Mouse (Mus musculus): ENCODE measurements around the gene Lrrc59. TPM values are rescaled to one million over a fixed set of nuclear protein-coding genes. Genes with fewer than 3 reads are reported as not detected.
A peak's percentile ranks its signal among the peaks of the same experiment; 100 is the strongest.

The Lrrc59 gene
- polyA plus RNA-seq, 1 experiment = 85.5 TPM

- no peak overlapping the region for H3K4me3 ChIP-seq (replicated peaks)
- H3K36me3 ChIP-seq (replicated peaks; ENCODE audit: low read length) = peaks cover 94% of the 10 kb centered on the region
- no peaks in the 10 kb centered on the region for H3K9me3 ChIP-seq
- no peak for TF ChIP-seq GATA1 (IDR thresholded peaks at IDR 0.05; ENCODE audit: borderline replicate concordance, low read length)
- no peak for TF ChIP-seq FLI1 (IDR thresholded peaks at IDR 0.05; ENCODE audit: low read length)
- no peaks in the 10 kb centered on the region for H3K27me3 ChIP-seq (replicated peaks)
- H3K4me1 ChIP-seq = peaks cover 11% of the 10 kb centered on the region; the same call in 1 of the 2 replicates
Observed at GRCm38 (mm10) chr11:94661344-94661743, 31.8 kb downstream of the Lrrc59 start.

GRCm38 (mm10) chr11:94665281-94665680 is 35.7 kb downstream of the Lrrc59 start:
- peaks cover 10% of the 10 kb centered on the region; the same call in 1 of the 2 replicates for H3K4me1 ChIP-seq
- TF ChIP-seq FLI1 (IDR thresholded peaks at IDR 0.05; ENCODE audit: low read length) (no peak), GATA1 (IDR thresholded peaks at IDR 0.05; ENCODE audit: borderline replicate concordance, low read length) (no peak)
- H3K4me3 ChIP-seq (replicated peaks) = no peak overlapping the region
- H3K27me3 ChIP-seq (replicated peaks) = no peaks in the 10 kb centered on the region
- peaks cover 96% of the 10 kb centered on the region for H3K36me3 ChIP-seq (replicated peaks; ENCODE audit: low read length)
- H3K9me3 ChIP-seq = no peaks in the 10 kb centered on the region

GRCm38 (mm10) chr11:94674984-94675383 is 45.4 kb downstream of the Lrrc59 start:
- H3K36me3 ChIP-seq (replicated peaks; ENCODE audit: low read length) = peaks cover 20% of the 10 kb centered on the region
- H3K4me1 ChIP-seq = peaks cover 57% of the 10 kb centered on the region
- H3K27me3 ChIP-seq (replicated peaks) = peaks cover 17% of the 10 kb centered on the region
- H3K9me3 ChIP-seq = no peaks in the 10 kb centered on the region
- TF ChIP-seq FLI1 (IDR thresholded peaks at IDR 0.05; ENCODE audit: low read length) (no peak), GATA1 (IDR thresholded peaks at IDR 0.05; ENCODE audit: borderline replicate concordance, low read length) (no peak)
- peak overlapping the region; percentile 64 for H3K4me3 ChIP-seq (replicated peaks)

DNA sequence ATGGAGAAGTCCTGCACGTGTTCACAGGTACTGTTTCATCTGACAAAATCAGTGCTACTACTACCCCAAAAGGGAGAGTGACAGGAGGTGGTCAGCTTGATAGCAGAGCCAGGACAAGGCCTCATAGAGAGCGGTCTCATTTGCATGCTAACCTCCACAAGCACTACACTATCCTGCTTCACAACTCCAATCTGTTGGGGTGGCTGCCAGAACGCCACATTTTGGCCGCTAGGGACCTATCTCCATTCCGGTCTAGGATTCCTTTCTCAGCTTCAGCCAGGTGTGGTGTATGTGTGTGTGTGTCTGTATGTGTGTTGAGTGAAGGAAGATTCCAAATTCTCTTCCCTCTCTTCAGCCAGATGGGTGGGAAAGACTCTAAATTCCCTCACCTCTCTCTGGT is 45.9 kb downstream of the Lrrc59 start:
- TF ChIP-seq GATA1 (IDR thresholded peaks at IDR 0.05; ENCODE audit: borderline replicate concordance, low read length) = no peak
- no peak for TF ChIP-seq FLI1 (IDR thresholded peaks at IDR 0.05; ENCODE audit: low read length)
- Histone ChIP-seq H3K36me3 (replicated peaks; ENCODE audit: low read length) (peaks cover 15% of the 10 kb centered on the region), H3K4me1 (peaks cover 57% of the 10 kb centered on the region), H3K9me3 (no peaks in the 10 kb centered on the region), H3K27me3 (replicated peaks) (peaks cover 17% of the 10 kb centered on the region), H3K4me3 (replicated peaks) (peak overlapping the region; percentile 100)

DNA sequence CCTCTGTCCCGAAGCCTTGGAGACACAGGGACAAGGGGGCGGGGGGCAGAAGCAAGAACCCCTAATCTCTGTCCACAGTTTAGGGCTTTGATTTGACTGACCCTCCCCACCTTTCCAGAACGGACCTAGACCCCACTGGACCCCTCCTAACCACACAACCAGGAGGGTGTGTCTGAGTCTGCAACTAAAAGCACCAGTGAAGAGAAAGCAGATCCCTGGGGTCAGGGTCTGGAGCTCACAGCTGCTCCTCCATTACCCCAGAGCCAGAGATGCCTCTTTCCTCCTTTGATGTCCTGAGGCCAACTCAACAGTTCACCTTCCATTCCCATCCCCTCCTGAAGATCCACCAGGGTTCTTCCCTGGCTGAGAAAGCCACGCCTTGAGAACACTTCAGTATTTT is 46.7 kb downstream of the Lrrc59 start:
- peaks cover 10% of the 10 kb centered on the region for H3K36me3 ChIP-seq (replicated peaks; ENCODE audit: low read length)
- H3K4me3 ChIP-seq (replicated peaks) = peak overlapping the region; percentile 100
- H3K4me1 ChIP-seq = peaks cover 60% of the 10 kb centered on the region
- TF ChIP-seq FLI1 (IDR thresholded peaks at IDR 0.05; ENCODE audit: low read length) (no peak), GATA1 (IDR thresholded peaks at IDR 0.05; ENCODE audit: borderline replicate concordance, low read length) (no peak)
- H3K27me3 ChIP-seq (replicated peaks) = peaks cover 17% of the 10 kb centered on the region
- H3K9me3 ChIP-seq = no peaks in the 10 kb centered on the region

DNA sequence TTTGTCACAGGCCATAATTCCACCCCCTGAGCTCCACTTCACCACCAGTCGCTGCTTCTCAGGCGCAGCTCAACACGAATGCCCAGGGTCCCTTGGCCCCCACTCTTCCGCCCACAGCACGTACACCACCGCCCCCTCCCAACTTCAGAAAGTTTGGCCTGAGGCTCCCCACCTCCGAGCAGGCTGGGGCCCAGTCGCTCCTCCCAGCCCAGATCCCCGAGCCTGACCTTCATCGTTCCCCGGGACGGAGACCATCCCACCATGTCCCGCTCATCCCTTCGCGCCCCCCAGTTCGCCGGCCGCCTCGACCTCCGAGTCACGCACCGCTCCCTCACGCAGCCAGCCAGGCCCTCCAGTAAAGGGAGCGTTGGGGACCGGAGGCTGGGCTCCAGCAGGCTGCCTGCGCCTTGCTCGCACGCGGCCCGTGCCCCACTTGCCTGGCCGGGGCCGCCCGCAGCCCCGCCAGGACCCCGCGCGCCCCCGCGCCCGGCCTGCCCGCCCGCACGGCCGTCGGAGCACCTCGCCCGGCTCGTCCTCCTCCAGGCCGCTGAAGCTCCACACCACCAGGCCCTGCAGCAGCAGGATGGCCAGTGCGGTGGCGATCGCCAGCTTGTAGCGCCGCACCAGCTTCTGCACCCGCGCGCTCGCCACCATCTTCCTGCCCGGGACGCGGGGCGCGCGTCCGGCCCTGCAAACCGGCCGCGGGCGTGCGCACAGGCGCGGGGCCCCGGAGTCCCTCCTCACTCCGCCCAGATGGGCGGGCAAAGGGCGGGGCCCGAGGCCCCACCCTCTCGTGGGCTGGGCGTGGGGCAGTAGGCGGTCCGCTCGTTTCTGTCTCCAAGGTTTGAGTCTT is 47.4 kb downstream of the Lrrc59 start, which contains the start of gene Xylt2:
Xylt2 (minus strand) TSS at position 762 of the 853 bp plus-strand sequence.
- peak within 1 kb of the TSS; percentile 100 for H3K4me3 ChIP-seq (replicated peaks)
- peaks cover 62% of the 10 kb centered on the region for H3K4me1 ChIP-seq
- H3K27me3 ChIP-seq (replicated peaks) = peaks cover 12% of the 10 kb centered on the region
- H3K9me3 ChIP-seq = no peaks in the 10 kb centered on the region
- TF ChIP-seq GATA1 (IDR thresholded peaks at IDR 0.05; ENCODE audit: borderline replicate concordance, low read length) = no peak
- no peak for TF ChIP-seq FLI1 (IDR thresholded peaks at IDR 0.05; ENCODE audit: low read length)
- peaks cover 10% of the 10 kb centered on the region for H3K36me3 ChIP-seq (replicated peaks; ENCODE audit: low read length)

DNA sequence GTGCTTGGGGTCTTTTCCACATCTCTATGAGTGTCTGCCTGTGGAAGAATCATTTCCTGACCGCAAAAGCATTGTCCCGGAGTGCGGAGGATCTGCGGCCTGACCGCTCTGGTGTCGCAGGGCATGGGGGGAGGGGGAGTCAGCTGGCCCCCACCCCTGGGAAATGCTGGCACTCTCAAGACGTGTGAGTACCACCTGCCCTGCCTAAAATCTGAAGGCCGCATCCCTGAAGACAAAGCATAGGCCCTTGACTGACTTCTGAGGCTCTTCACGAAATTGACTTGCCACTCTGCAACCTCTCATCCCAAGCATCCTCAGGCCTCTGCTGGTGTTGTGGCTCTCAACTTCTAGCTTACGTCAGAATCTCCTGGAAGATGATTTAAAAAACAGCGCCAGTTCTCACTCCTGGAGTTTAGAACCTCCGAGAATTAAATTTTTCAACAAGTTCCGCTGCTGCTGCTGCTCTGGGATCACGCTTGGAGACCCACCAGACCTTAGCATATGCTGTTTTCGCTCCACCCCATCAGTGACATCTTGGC is 48.1 kb downstream of the Lrrc59 start:
- no peak for TF ChIP-seq GATA1 (IDR thresholded peaks at IDR 0.05; ENCODE audit: borderline replicate concordance, low read length)
- no peak for TF ChIP-seq FLI1 (IDR thresholded peaks at IDR 0.05; ENCODE audit: low read length)
- Histone ChIP-seq H3K4me1 (peaks cover 63% of the 10 kb centered on the region), H3K9me3 (no peaks in the 10 kb centered on the region)

DNA sequence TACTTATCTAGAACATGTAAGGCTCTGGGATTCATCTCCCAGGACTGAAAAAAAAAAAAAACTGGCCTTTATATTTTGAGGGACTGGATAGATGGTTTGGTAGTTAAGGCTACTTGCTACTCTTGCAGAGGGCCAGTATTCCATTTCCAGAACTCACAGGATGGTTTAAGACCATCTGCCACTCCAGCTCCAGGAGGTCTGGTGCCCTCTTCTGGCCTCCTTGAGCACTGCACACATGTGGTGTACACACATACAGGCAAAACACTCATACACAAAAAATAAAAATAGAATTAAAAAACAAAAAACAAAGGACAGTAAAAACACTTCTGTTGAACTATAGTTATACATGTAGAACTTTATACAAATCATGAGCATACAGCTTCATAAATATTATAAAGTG is 51.1 kb downstream of the Lrrc59 start:
- H3K36me3 ChIP-seq (replicated peaks; ENCODE audit: low read length) = no peaks in the 10 kb centered on the region
- no peak overlapping the region for H3K4me3 ChIP-seq (replicated peaks)
- peaks cover 8% of the 10 kb centered on the region for H3K27me3 ChIP-seq (replicated peaks)
- H3K9me3 ChIP-seq = no peaks in the 10 kb centered on the region
- TF ChIP-seq GATA1 (IDR thresholded peaks at IDR 0.05; ENCODE audit: borderline replicate concordance, low read length) (no peak), FLI1 (IDR thresholded peaks at IDR 0.05; ENCODE audit: low read length) (no peak)
- H3K4me1 ChIP-seq = peaks cover 62% of the 10 kb centered on the region

More for the DNA sequence above, 48.1 kb downstream of the Lrrc59 start:
- peak overlapping the region; percentile 100 for H3K4me3 ChIP-seq (replicated peaks)
- peaks cover 10% of the 10 kb centered on the region for H3K36me3 ChIP-seq (replicated peaks; ENCODE audit: low read length)
- H3K27me3 ChIP-seq (replicated peaks) = peaks cover 10% of the 10 kb centered on the region

DNA sequence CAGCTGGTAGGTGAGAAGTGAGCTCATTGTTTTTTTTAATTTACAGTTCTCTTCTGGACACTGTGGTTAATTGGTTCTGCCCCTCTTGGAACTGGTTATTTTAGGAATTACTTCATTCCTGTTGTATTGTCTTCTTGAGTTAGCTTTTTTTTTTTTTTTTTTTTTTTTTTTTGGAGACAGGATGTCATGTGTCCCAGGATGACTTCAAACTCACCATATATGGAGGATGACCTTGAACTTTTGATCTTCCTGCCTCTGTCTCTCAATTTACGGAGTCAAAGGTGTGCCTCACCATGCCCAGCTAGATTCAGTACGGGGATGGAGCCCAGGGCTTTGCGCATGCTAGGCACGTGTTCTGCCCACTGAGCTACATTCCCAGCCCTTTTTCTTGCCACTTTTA is 52.1 kb downstream of the Lrrc59 start:
- peaks cover 2% of the 10 kb centered on the region for H3K27me3 ChIP-seq (replicated peaks)
- H3K9me3 ChIP-seq = peaks cover 6% of the 10 kb centered on the region
- TF ChIP-seq FLI1 (IDR thresholded peaks at IDR 0.05; ENCODE audit: low read length) = no peak
- TF ChIP-seq GATA1 (IDR thresholded peaks at IDR 0.05; ENCODE audit: borderline replicate concordance, low read length) = no peak
- H3K4me3 ChIP-seq (replicated peaks) = peak overlapping the region; percentile 62
- no peaks in the 10 kb centered on the region for H3K36me3 ChIP-seq (replicated peaks; ENCODE audit: low read length)
- peaks cover 57% of the 10 kb centered on the region for H3K4me1 ChIP-seq

- Histone ChIP-seq H3K4me3 (replicated peaks) (peak overlapping the region; percentile 62), H3K9me3 (peaks cover 6% of the 10 kb centered on the region), H3K27me3 (replicated peaks) (peaks cover 2% of the 10 kb centered on the region), H3K4me1 (peaks cover 58% of the 10 kb centered on the region), H3K36me3 (replicated peaks; ENCODE audit: low read length) (no peaks in the 10 kb centered on the region)
- TF ChIP-seq GATA1 (IDR thresholded peaks at IDR 0.05; ENCODE audit: borderline replicate concordance, low read length) = no peak
- no peak for TF ChIP-seq FLI1 (IDR thresholded peaks at IDR 0.05; ENCODE audit: low read length)
Observed at GRCm38 (mm10) chr11:94682427-94682826, 52.9 kb downstream of the Lrrc59 start.
